Mouse (Mus musculus) hindbrain, embryonic 14.5 days (tissue): ENCODE results near the gene Nop58. TPM values are rescaled to one million over a fixed set of nuclear protein-coding genes. Genes with fewer than 3 reads are reported as not detected.
"Not testable (repeated sequence)": the region's sequence is repeated elsewhere in the genome, so short reads cannot be mapped to it uniquely, and the experiment has no call there.

Experiments used
- ATAC-seq: fragments of 200-750 bp; cut with Nextera tagmentation; 2 replicates; pipeline ENCODE4 v1.8.0; 2017; ENCODE audit warnings: moderate number of reproducible peaks, mild to moderate bottlenecking, moderate TSS enrichment, moderate library complexity; ENCODE audit not compliant: low FRiP score
- DNase-seq: peaks from one replicate; pipeline ENCODE4 v3.0.0-alpha.2; 2015; ENCODE audit warnings: low spot score
- H3K27ac ChIP-seq: fragments of 300-500 bp; sonication (generic); 2 replicates; pipeline ENCODE4 v1.5.1; 2014; ENCODE audit warnings: mild to moderate bottlenecking, moderate library complexity
- H3K27me3 ChIP-seq: fragments of 300-500 bp; sonication (generic); 2 replicates; pipeline ENCODE4 v1.6.1; 2014; ENCODE audit warnings: mild to moderate bottlenecking, low read length, mixed read lengths; ENCODE audit not compliant: control insufficient read depth, insufficient read depth
- H3K36me3 ChIP-seq: fragments of 300-500 bp; sonication (generic); replicated peaks from 2 replicates; pipeline ENCODE4 v1.6.1; 2014; ENCODE audit not compliant: control insufficient read depth, insufficient read depth
- H3K4me1 ChIP-seq: fragments of 300-500 bp; sonication (generic); replicated peaks from 2 replicates; pipeline ENCODE4 v1.6.1; 2014; ENCODE audit warnings: antibody characterized with exemption, low read length, mixed read lengths; ENCODE audit not compliant: control insufficient read depth, insufficient read depth
- H3K4me2 ChIP-seq: fragments of 300-500 bp; sonication (generic); replicated peaks from 2 replicates; pipeline ENCODE4 v1.6.1; 2014; ENCODE audit warnings: mild to moderate bottlenecking, moderate library complexity
- H3K4me3 ChIP-seq: fragments of 300-500 bp; sonication (generic); replicated peaks from 2 replicates; pipeline ENCODE4 v1.5.1; 2014; ENCODE audit warnings: mild to moderate bottlenecking, low read length
- H3K9ac ChIP-seq: fragments of 300-500 bp; sonication (generic); 2 replicates; pipeline ENCODE4 v1.6.1; 2014
- H3K9me3 ChIP-seq: fragments of 300-500 bp; sonication (generic); 2 replicates; pipeline ENCODE4 v1.6.1; 2016; ENCODE audit warnings: low read length; ENCODE audit not compliant: control insufficient read depth
- WGBS: fragments of 180-500 bp; shearing (Covaris S2); extraction: QIAGEN DNeasy Blood & Tissue Kit; methylation state at CpG from one replicate; pipeline ENCODE4 v1.1.7; 2014; 5-methylcytosine and 5-hydroxymethylcytosine counted together
- polyA plus RNA-seq: library from polyadenylated mRNA; unstranded; fragments of >200 nt; fragmentation: Nextera tagmentation; extraction: Ambion mirVana; gene quantifications from 2 replicates; pipeline ENCODE4 v1.2.1, GENCODE M21; 2014

The Nop58 gene
- polyA plus RNA-seq, 1 experiment from 2014 or later = 127 TPM

GRCm38 (mm10) chr1:59739577-59740354, 55.0 kb downstream of the Nop58 start:
- no peak overlapping the region for H3K4me2 ChIP-seq
- no peaks in the 10 kb centered on the region for H3K27me3 ChIP-seq
- no peaks in the 10 kb centered on the region for H3K9me3 ChIP-seq
- ATAC-seq = no peak
- H3K4me3 ChIP-seq = no peak overlapping the region
- no peak for DNase-seq
- H3K36me3 ChIP-seq = no peaks in the 10 kb centered on the region
- no peaks in the 10 kb centered on the region for H3K4me1 ChIP-seq
- H3K27ac ChIP-seq = no peak overlapping the region
- WGBS = 82% methylated on average over 17 of the region's 17 CpGs
- no peak overlapping the region for H3K9ac ChIP-seq

DNA sequence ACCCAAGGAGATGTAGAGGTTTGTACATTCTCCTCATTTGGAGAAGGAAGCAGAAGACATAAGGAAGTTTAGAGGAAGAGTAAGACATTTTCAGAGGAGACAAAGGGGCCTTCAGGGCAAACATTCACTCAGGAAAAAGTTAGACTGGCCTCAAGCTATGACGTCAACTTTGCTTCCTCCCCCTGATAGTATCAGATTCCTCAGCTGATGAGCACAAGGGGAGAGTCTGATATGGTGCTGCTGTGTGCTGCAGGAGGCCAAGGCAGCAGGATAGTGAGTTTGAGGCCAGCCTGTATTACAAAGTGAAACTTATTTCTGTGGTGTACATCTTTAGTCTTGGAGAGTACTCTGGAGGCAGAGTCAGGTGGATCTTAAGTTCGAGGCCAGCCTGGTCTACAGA, 64.3 kb downstream of the Nop58 start:
- no peak overlapping the region for H3K4me2 ChIP-seq
- H3K36me3 ChIP-seq = no peaks in the 10 kb centered on the region
- no peak overlapping the region for H3K4me3 ChIP-seq
- ATAC-seq (no peak), DNase-seq (no peak)
- no peaks in the 10 kb centered on the region for H3K4me1 ChIP-seq
- no peak overlapping the region for H3K9ac ChIP-seq
- WGBS = 88% methylated on average over 2 of the region's 2 CpGs
- H3K27me3 ChIP-seq = no peaks in the 10 kb centered on the region
- H3K9me3 ChIP-seq = no peaks in the 10 kb centered on the region
- no peak overlapping the region for H3K27ac ChIP-seq

DNA sequence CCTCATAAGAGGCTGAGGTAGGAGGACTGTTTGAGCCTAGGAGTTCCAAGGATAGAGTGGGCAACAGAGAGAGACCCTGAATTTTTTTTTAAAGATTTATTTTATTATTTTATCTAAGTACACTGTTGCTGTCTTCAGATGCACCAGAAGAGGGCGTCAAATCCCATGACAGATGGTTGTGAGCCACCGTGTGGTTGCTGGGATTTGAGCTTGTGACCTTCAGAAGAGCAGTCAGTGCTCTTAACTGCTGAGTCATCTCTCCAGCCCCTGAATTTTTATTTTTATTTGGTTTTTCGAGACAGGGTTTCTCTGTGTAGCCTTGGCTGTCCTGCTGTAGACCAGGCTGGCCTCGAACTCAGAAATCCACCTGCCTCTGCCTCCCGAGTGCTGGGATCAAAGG, 65.0 kb downstream of the Nop58 start:
- not testable (repeated sequence) for H3K4me1 ChIP-seq, H3K9me3 ChIP-seq, H3K36me3 ChIP-seq, H3K27me3 ChIP-seq, H3K4me3 ChIP-seq, H3K9ac ChIP-seq, ATAC-seq, DNase-seq, H3K27ac ChIP-seq, H3K4me2 ChIP-seq
- 73% methylated on average over 5 of the region's 5 CpGs for WGBS

- no peaks in the 10 kb centered on the region for H3K4me1 ChIP-seq
- H3K9me3 ChIP-seq = no peaks in the 10 kb centered on the region
- no peak overlapping the region for H3K27ac ChIP-seq
- WGBS = 55% methylated on average over 1 of the region's 1 CpGs
- ATAC-seq (no peak), DNase-seq (no peak)
- no peaks in the 10 kb centered on the region for H3K27me3 ChIP-seq
- no peaks in the 10 kb centered on the region for H3K36me3 ChIP-seq
- H3K9ac ChIP-seq = no peak overlapping the region
- no peak overlapping the region for H3K4me2 ChIP-seq
- H3K4me3 ChIP-seq = no peak overlapping the region
Measured at GRCm38 (mm10) chr1:59755298-59755697, 70.5 kb downstream of the Nop58 start.

- Histone ChIP-seq H3K4me3 (no peak overlapping the region), H3K4me1 (0 out of 2 replicates have a peak, but pooled peaks cover 4% of the 10 kb centered on the region), H3K27me3 (no peaks in the 10 kb centered on the region), H3K9ac (no peak overlapping the region), H3K4me2 (no peak overlapping the region), H3K9me3 (no peaks in the 10 kb centered on the region), H3K36me3 (no peaks in the 10 kb centered on the region), H3K27ac (no peak overlapping the region)
- 100% methylated on average over 1 of the region's 1 CpGs for WGBS
- no peak for DNase-seq
- no peak for ATAC-seq
Measured at GRCm38 (mm10) chr1:59758325-59758724, 73.6 kb downstream of the Nop58 start.

DNA sequence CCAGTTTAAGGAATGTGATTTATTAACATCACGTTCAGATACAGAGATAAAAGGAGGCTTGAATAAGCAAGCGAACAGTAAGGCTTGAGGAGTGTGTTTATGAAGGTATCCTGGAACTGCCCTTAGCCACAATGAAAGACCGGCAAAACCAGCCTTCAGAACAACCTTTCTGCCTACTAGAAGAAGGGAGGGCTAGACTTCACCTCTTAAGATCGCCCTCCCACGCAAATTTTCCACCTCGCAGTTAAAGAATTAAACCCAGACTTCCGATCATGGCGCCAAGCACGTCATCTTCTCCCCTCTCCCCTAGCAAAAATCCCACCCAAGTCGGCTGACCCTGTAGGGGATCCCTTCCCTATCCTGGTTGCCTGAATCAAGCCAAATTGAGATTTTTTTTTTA, 77.4 kb downstream of the Nop58 start:
- H3K4me1 ChIP-seq = peaks cover 14% of the 10 kb centered on the region
- 3% methylated on average over 10 of the region's 10 CpGs for WGBS
- H3K27ac ChIP-seq = peak overlapping the region; percentile 100
- H3K9ac ChIP-seq = peak overlapping the region; percentile 98
- no peaks in the 10 kb centered on the region for H3K27me3 ChIP-seq
- DNase-seq (peak; percentile 59), ATAC-seq (no peak)
- no peaks in the 10 kb centered on the region for H3K36me3 ChIP-seq
- H3K4me2 ChIP-seq = peak overlapping the region; percentile 93
- H3K4me3 ChIP-seq = peak overlapping the region; percentile 99
- H3K9me3 ChIP-seq = no peaks in the 10 kb centered on the region

DNA sequence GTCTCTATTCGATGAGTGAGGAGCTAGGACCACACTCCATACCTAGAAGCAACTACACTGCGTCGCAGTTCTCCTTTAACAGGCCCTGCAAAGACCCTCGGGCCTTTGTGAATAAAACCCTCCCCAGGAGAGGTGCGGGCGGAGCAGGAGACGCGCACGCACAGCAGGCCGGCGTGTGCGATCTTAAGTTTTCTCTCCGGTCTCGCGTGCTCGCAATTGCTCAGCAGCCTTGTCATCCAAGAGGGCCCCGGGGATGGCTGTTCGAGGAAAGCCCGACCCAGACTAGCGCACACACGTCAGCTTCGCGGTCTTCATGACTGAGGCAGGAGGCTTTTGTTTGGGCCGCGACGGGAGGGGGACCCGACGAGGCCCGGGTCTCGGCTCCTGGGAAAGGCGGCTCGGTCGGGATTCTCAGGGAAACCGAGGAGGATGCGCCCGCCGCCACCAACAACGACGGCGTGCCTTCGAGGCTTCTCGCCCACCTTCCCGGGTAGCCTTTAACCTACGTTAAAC, 77.9 kb downstream of the Nop58 start:
- H3K27me3 ChIP-seq = no peaks in the 10 kb centered on the region
- H3K9ac ChIP-seq = peak overlapping the region; percentile 98
- H3K4me2 ChIP-seq = peak overlapping the region; percentile 93
- no peaks in the 10 kb centered on the region for H3K9me3 ChIP-seq
- ATAC-seq (peak; percentile 68), DNase-seq (peak; percentile 69)
- under 1% methylated on average over 44 of the region's 44 CpGs for WGBS
- H3K4me3 ChIP-seq = peak overlapping the region; percentile 99
- H3K36me3 ChIP-seq = no peaks in the 10 kb centered on the region
- peaks cover 17% of the 10 kb centered on the region for H3K4me1 ChIP-seq
- peak overlapping the region; percentile 100 for H3K27ac ChIP-seq

GRCm38 (mm10) chr1:59763164-59763768, 78.5 kb downstream of the Nop58 start, which contains the start of gene Bmpr2:
Bmpr2 (plus strand) TSS chr1:59763400.
- Histone ChIP-seq H3K4me3 (peak within 1 kb of the TSS; percentile 99), H3K9ac (peak within 1 kb of the TSS; percentile 98), H3K9me3 (no peaks in the 10 kb centered on the region), H3K4me1 (peaks cover 23% of the 10 kb centered on the region), H3K27me3 (no peaks in the 10 kb centered on the region), H3K27ac (peak within 1 kb of the TSS; percentile 100), H3K36me3 (no peaks in the 10 kb centered on the region), H3K4me2 (peak within 1 kb of the TSS; percentile 93)
- DNase-seq (peak; percentile 87), ATAC-seq (peak; percentile 94)
- 0% methylated on average over 51 of the region's 75 CpGs for WGBS

GRCm38 (mm10) chr1:59763781-59764251, 79.0 kb downstream of the Nop58 start:
- WGBS = under 1% methylated on average over 47 of the region's 55 CpGs

More at GRCm38 (mm10) chr1:59763781-59764251, 79.0 kb downstream of the Nop58 start:
- peak; percentile 58 for DNase-seq
- peaks cover 24% of the 10 kb centered on the region for H3K4me1 ChIP-seq
- H3K36me3 ChIP-seq = no peaks in the 10 kb centered on the region
- H3K27me3 ChIP-seq = no peaks in the 10 kb centered on the region
- H3K9me3 ChIP-seq = no peaks in the 10 kb centered on the region
- H3K9ac ChIP-seq = peak overlapping the region; percentile 98
- peak; percentile 65 for ATAC-seq
- H3K4me2 ChIP-seq = peak overlapping the region; percentile 93
- peak overlapping the region; percentile 99 for H3K4me3 ChIP-seq
- H3K27ac ChIP-seq = peak overlapping the region; percentile 100
